Mouse (Mus musculus) Patski (cell line): ENCODE data around the gene Irx5. TPM values are rescaled to one million over a fixed set of nuclear protein-coding genes. Genes with fewer than 3 reads are reported as not detected.

Experiments used
- ATAC-seq: fragments of 100-300 bp; one replicate; pipeline ENCODE4 v1.8.0; 2021
- CTCF ChIA-PET: fragments of 350-600 bp; sonication (Branson Sonifier 250); formaldehyde crosslinking; loops from one replicate; lab custom pipeline; 2022; ENCODE audit warnings: inconsistent platforms; lab: Charles Lee
- POLR2A ChIA-PET: fragments of 350-600 bp; sonication (Branson Sonifier 250); formaldehyde crosslinking; loops from one replicate; lab custom pipeline; 2022; ENCODE audit warnings: antibody characterized with exemption, inconsistent platforms; lab: Charles Lee
- DNase-seq: peaks from one replicate; pipeline ENCODE4 v3.0.0-alpha.2; 2011; ENCODE audit warnings: low read depth, low spot score
- H3K27me3 ChIP-seq: fragments of 371-371 bp; one replicate; pipeline ENCODE4 v1.5.1; 2021
- CTCF ChIP-seq: fragments of 100-300 bp; IDR thresholded peaks from one replicate; pipeline ENCODE4 v1.5.1; 2021
- in situ Hi-C: fragments of 300-500 bp; cut with MboI; formaldehyde crosslinking; loops from 3 replicates; pipeline ENCODE4 v1.11.1; 2018; ENCODE audit warnings: low pct_unique_long_range_greater_than_20kb, mixed read lengths
- polyA plus RNA-seq: library from polyadenylated mRNA; unstranded; gene quantifications from one replicate; pipeline ENCODE4 v1.2.3, GENCODE M21; 2021

Irx5 gene
- polyA plus RNA-seq, 1 experiment from 2014 or later: 17.5 TPM

DNA sequence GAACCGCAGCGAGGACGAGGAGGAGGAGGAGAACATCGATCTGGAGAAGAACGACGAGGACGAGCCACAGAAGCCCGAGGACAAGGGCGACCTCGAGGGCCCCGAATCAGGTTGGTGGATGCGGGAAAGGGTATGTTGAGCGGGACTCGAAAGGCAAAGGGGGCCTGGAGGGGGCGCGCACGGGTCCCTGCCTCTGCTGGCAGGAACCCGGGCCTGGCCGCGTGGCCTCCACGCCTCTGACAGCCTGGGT lies 2.3 kb downstream of the Irx5 start:
- H3K27me3 ChIP-seq: no peaks in the 10 kb centered on the region
- DNase-seq (no peak), ATAC-seq (no peak)
- ChIA-PET CTCF (interaction anchor here (1.4 to 8.0 kb wide), 2 partner anchors 560 to 822 kb away, joined by 3 to 58 read pairs; partner anchors contain the start of gene Irx3), POLR2A (interaction anchor here (1.4 to 9.8 kb wide), 2 partner anchors 253 to 560 kb away, joined by 3 to 60 read pairs; partner anchors contain the start of gene Irx3)
- TF ChIP-seq CTCF: no peak
- in situ Hi-C loops: loop anchor here (5.0 kb wide), 5 partner anchors 253 to 967 kb away; no protein-coding TSS in a partner anchor

DNA sequence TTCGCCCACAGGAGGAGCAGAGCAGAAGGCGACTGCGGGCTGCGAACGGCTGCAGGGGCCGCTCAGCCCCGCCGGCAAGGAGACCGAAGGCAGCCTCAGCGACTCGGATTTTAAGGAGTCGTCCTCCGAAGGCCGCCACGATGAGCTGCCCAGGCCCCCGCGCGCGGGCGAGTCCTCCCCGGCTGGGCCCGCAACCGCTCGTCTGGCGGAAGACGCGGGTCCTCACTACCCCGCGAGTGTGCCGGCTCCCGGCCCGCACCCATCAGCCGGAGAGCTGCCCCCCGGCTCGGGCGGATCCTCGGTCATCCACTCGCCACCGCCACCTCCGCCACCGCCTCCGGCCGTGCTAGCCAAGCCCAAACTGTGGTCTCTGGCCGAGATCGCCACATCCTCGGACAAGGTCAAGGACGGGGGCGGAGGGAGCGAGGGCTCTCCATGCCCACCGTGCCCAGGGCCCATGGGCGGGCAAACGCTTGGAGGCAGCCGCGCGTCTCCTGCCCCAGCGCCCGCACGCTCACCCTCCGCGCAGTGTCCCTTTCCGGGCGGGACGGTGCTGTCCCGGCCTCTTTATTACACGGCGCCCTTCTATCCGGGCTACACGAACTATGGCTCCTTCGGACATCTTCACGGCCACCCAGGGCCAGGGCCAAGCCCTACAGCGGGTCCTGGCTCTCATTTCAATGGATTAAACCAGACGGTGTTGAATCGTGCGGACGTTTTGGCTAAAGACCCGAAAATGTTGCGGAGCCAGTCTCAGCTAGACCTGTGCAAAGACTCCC lies 2.8 kb downstream of the Irx5 start:
- in situ Hi-C loops: no loop called here
- ChIA-PET CTCF (no interaction called here), POLR2A (interaction anchor here (0.5 to 1.4 kb wide), 2 partner anchors 9 to 252 kb away, joined by 3 read pairs; no protein-coding TSS in a partner anchor)
- TF ChIP-seq CTCF: no peak
- H3K27me3 ChIP-seq: no peaks in the 10 kb centered on the region
- DNase-seq: no peak
- no peak for ATAC-seq

DNA sequence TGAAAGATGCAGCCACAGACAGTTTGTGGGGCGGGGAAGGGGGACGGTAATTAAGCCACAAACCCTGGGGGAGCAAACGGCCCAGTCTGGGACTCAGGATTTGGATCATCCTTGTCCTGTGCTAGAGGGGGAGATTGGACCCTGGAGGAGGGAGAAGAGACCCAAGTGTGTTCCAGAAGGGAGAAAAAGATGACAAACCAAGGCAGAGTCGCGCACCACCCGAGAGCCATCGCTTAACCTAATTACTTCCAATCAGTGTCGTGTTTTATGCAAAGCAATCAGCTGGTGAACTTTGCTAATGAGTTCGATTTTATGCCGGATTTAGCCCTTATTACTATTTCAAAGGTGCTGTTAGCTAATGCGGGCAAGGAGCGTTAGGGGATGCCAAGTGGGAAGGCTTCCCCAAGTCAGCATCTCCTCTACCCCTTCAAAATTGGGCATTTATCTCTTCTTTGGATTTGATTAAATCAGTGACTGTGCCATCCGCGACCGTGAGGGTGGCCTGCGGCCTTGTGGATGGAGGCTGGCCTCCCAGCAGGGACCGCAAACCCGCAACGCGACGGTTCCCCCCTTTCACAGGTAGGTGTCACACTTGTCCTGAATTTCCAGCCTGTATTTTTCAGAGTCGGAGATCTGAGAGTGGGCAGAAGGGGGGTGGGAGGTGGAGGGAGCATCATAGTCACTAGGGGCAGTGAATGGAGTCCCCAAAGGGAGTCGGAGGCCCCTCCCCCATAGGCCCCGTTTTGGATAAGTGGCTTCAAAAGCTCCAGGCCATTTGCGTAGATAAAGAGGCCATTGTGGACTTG lies 4.3 kb downstream of the Irx5 start:
- TF ChIP-seq CTCF: no peak
- CTCF ChIA-PET: no interaction called here
- ATAC-seq: no peak
- in situ Hi-C loops: no loop called here
- no peaks in the 10 kb centered on the region for H3K27me3 ChIP-seq
- POLR2A ChIA-PET: interaction anchor here (0.6 to 0.8 kb wide), 2 partner anchors 8 to 461 kb away, joined by 3 read pairs; no protein-coding TSS in a partner anchor
- DNase-seq: no peak

DNA sequence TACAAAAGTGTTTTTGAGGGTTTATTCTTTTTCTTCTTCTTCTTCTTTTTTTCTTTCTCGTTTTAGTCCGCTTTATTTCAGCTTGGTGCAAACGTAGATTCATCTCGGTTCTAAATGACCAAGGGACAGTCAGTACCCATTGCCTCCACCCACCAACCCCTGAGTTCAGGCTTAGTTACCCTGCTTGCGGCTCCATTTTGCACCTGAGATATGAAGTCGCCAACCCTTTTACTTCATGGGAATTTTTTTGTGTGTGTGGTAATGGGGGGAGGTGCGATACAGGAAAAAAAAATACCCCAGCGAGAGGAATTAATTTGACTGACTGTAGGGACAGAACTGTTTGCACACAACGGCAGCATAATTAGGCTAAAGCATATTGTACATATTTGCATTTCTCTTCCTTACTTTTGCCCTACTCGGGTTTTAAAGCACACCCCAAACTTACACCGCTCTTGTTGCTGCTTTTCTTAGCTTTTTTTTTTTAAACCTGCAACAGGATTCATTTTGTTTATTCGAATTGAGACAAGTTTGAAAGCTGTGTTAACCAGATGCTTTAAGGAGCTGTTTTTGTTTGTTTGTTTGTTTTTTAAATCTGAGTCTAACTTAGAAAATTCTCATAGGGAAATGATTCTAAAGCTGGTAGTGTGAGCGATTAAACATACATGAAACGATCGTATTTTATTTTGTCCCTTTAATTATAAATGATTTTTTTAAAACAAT lies 5.1 kb downstream of the Irx5 start:
- in situ Hi-C loops: no loop called here
- H3K27me3 ChIP-seq: no peaks in the 10 kb centered on the region
- CTCF ChIA-PET: interaction anchor here (0.7 kb wide), 1 partner anchor 18 kb away, joined by 3 read pairs; no protein-coding TSS in a partner anchor
- TF ChIP-seq CTCF: no peak
- ATAC-seq (no peak), DNase-seq (no peak)
- POLR2A ChIA-PET: no interaction called here

DNA sequence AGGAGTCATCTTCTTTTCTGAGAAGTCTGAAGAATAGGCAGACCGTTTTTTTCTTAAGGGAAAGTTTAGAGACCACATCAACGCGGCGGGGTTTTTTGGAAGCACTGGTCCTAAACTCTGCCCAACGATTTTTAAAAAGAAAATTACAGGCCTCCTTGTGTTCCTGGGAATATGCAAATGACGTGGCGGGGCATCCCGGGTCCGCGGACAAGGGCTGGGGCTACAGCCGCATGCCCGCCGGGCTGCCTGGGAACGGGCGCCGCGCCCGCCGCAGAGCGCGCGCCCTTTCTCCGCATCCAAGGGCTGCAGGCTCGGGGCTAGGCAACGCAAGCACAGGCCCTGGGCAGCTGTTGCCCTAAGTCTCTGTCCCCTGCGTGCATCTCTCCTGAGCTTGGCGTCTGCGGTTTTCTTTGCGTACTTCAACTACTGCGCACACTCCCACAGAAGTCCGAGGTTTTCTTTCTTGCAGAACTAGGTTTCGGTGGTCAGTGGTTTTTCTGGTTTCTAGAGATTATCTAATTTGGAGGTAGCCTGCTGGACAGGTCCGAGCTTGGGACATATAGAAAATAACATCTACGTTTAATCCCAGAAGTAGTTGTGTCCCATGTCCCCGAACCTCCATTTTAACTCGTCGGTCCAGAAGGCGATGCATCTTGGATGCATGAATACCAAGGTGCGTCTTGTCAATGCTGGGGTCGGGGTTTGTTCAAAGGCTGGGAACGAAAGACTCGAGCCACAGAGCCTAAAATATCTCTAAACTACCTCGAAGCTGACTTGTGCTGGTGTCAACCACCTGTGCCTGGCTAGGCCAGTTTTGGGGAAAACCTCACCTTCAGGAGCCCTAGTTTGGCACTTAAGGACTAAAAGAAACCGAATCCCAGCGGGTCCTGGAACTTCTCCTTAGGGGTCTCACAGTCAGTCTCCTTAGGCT lies 6.1 kb downstream of the Irx5 start:
- DNase-seq: no peak
- no peak for ATAC-seq
- in situ Hi-C loops: no loop called here
- ChIA-PET POLR2A (no interaction called here), CTCF (interaction anchor here (0.7 to 1.4 kb wide), 2 partner anchors 17 kb away, joined by 3 to 4 read pairs; no protein-coding TSS in a partner anchor)
- TF ChIP-seq CTCF: no peak
- H3K27me3 ChIP-seq: no peaks in the 10 kb centered on the region

DNA sequence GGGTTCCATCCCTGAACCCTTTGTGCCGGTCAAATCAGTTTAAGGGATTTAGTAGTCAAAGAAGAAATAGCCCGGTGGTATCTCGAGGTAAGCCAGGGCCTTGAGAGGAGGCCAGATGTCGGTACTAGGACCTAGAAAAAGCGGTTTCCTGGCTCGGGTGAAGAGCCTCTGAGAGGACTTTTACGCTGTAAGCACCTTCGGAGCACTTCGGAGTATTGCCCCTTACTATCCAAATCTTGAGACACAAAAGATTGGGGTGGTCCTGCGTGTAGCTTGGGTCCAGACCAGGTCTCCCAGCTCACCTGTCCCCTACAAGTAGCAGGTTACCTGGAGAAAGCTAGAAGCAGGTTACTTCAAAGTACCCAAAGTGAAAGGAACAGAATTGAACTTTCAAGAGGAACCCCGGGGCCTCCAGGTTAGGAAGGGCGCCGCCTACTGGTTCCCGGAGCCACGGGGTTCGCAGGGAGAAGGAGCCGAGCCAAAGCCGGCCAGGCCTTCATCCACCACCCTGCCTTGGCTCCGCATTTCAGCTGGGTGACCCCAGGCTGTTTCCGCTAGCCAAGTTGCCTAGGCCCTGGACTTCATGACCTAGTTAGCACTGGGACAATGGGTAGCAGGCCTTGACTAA lies 6.8 kb downstream of the Irx5 start:
- ATAC-seq: no peak
- POLR2A ChIA-PET: no interaction called here
- H3K27me3 ChIP-seq: no peaks in the 10 kb centered on the region
- in situ Hi-C loops: no loop called here
- no peak for TF ChIP-seq CTCF
- CTCF ChIA-PET: interaction anchor here (1.4 kb wide), 1 partner anchor 16 kb away, joined by 4 read pairs; no protein-coding TSS in a partner anchor
- no peak for DNase-seq

DNA sequence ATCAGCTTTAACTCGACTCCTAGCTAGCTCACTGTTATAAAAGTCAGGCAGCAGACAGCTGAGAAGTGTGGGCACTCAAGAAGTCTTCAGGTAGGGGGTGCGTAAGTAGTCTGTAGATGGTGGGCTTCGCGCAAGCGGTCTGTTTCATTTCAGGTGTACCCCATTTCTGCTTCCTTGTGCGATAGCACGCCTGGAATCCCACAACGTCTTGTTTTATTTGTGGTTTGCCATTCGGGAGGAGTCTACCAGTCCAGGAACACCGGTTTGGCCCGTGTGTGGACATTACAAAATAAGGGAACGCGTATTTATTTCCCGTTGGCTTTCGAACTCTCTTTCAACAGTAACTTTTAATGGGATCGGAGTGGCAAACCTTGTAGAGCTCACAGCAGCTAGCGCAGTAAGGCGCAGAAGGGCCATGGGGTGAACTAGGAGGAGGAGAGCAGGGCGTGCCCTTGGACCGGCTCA lies 7.4 kb downstream of the Irx5 start:
- ChIA-PET CTCF (interaction anchor here (1.4 kb wide), 1 partner anchor 16 kb away, joined by 4 read pairs; no protein-coding TSS in a partner anchor), POLR2A (no interaction called here)
- DNase-seq: no peak
- no peak for ATAC-seq
- no peaks in the 10 kb centered on the region for H3K27me3 ChIP-seq
- in situ Hi-C loops: no loop called here
- no peak for TF ChIP-seq CTCF

DNA sequence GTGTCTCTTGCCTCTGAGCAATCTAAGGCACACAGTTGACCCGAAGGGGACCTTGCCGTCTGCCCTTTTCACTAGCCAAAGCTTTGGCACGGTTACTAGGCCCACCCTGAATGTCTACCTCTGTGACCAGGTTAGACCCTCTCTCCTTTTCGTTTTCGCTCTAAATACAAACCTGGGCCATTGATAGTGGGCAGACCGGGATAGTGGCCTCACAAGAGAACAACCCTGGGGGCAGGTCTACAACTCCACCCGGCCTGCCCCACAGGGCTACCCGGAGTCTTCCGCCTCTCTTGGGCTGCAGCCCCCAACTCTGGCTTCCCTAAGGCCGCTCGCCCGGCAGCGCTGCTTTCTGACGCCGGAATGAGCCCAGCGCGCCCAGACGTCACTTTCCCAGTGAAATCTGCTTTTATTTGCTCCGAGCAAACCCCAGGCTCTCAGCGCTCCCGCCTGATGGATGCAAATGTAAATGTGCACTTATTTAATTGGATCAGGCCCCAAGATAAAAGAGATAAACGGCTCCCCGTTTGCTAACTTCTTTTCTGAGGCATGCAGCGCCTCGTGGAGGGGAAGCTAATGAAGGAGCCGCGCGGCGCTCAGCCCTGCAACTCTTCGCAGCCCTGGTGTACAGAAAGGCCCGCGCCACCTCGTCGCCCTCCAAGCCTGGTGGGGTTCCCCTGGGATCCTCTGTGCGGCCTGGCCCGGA lies 8.0 kb downstream of the Irx5 start:
- in situ Hi-C loops: no loop called here
- DNase-seq: no peak
- no peaks in the 10 kb centered on the region for H3K27me3 ChIP-seq
- ChIA-PET CTCF (interaction anchor here (1.4 kb wide), 1 partner anchor 15 kb away, joined by 4 read pairs; no protein-coding TSS in a partner anchor), POLR2A (no interaction called here)
- ATAC-seq: no peak
- TF ChIP-seq CTCF: no peak
